Mouse (Mus musculus) lung, adult 2 months (tissue): Measurements from ENCODE around the gene Numa1.

Experiments used
- CTCF ChIP-seq: fragments of 200-500 bp; IDR thresholded peaks from 2 replicates; pipeline ENCODE4 v1.5.1; 2011; ENCODE audit warnings: mild to moderate bottlenecking, low read length, control low read depth; ENCODE audit not compliant: insufficient read depth
- POLR2A ChIP-seq: fragments of 200-500 bp; IDR thresholded peaks from 2 replicates; pipeline ENCODE4 v1.6.1; 2011; ENCODE audit warnings: low read depth, mild to moderate bottlenecking, control low read depth, low read length, borderline replicate concordance; ENCODE audit errors: extremely low read depth

DNA sequence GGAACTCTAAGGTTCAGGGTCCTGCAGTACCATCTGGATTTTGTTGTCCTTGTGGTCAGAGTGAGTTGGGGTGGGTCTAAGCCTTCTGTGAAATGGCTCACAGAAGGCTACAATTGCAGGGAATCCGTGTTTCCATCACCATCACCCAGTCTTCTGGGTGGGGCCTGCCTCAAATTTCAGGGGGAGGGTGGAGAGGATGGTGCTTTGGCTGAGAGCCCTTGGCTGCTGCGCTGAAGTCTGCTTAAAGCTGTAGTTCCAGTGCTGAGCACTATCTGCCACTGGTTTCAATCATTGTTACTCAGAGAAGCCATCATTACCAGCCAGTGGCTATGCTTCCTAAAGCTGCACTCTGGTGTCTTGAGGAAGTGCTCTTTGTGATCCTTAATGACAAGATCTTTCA lies 40.6 kb downstream of the Numa1 start:
- TF ChIP-seq CTCF (no peak), POLR2A (no peak)
